Mouse (Mus musculus): ENCODE data around the gene Gm19668.
"Not testable (repeated sequence)": the region's sequence is repeated elsewhere in the genome, so short reads cannot be mapped to it uniquely, and the experiment has no call there.

GRCm38 (mm10) chr10:77750686-77751085, 48.2 kb downstream of the Gm19668 start:
- not testable (repeated sequence) for TF ChIP-seq CTCF, POLR2A (IDR thresholded peaks at IDR 0.05; ENCODE audit: insufficient read depth, low read depth, low read length)

Data from olfactory bulb, adult 2 months (tissue).